Mouse (Mus musculus) myocyte (in vitro differentiated cells): ENCODE results near the gene Mgarp. TPM values are rescaled to one million over a fixed set of nuclear protein-coding genes. Genes with fewer than 3 reads are reported as not detected.

ENCODE experiments used
- H3K27me3 ChIP-seq: one replicate; pipeline ENCODE4 v1.6.1; 2011; ENCODE audit not compliant: control insufficient read depth, insufficient read depth, insufficient read length
- H3K36me3 ChIP-seq: one replicate; pipeline ENCODE4 v1.6.1; 2011; ENCODE audit not compliant: control insufficient read depth, insufficient read depth
- H3K4me2 ChIP-seq: one replicate; pipeline ENCODE4 v1.6.1; 2011; ENCODE audit warnings: low read depth, control low read depth
- H3K4me3 ChIP-seq: one replicate; pipeline ENCODE4 v1.5.1; 2011; ENCODE audit warnings: mild to moderate bottlenecking, control low read depth, moderate library complexity
- H3K79me2 ChIP-seq: one replicate; pipeline ENCODE4 v1.6.1; 2011; ENCODE audit not compliant: control insufficient read depth, insufficient read depth
- H3ac ChIP-seq: one replicate; pipeline ENCODE4 v1.6.1; 2011; ENCODE audit not compliant: control insufficient read depth, insufficient read length
- CEBPB ChIP-seq: IDR thresholded peaks from 2 replicates; pipeline ENCODE4 v1.6.1; 2011; ENCODE audit warnings: mild to moderate bottlenecking, moderate library complexity; ENCODE audit not compliant: poor library complexity, insufficient read depth, severe bottlenecking
- E2F4 ChIP-seq: IDR thresholded peaks from one replicate; pipeline ENCODE4 v1.6.1; 2011; ENCODE audit warnings: mild to moderate bottlenecking, control low read depth, moderate library complexity; ENCODE audit not compliant: insufficient read depth
- MAX ChIP-seq: IDR thresholded peaks from one replicate; pipeline ENCODE4 v1.6.1; 2011; ENCODE audit warnings: low read depth, mild to moderate bottlenecking, control low read depth
- MYOD1 ChIP-seq, 3 experiments: IDR thresholded peaks; one replicate each; pipeline ENCODE4 v1.6.1; 2011; ENCODE audit warnings: control low read depth in 2 of 3, low read depth in 2 of 3, mild to moderate bottlenecking in 2 of 3, moderate library complexity in 1 of 3; ENCODE audit not compliant: insufficient read length in 2 of 3, control insufficient read depth in 1 of 3
- MYOG ChIP-seq, 3 experiments: IDR thresholded peaks; one replicate each; pipeline ENCODE4 v1.6.1; 2011; ENCODE audit warnings: control low read depth in 2 of 3, low read depth in 2 of 3, mild to moderate bottlenecking in 2 of 3; ENCODE audit not compliant: insufficient read length in 2 of 3, control insufficient read depth in 1 of 3, insufficient read depth in 1 of 3
- POLR2A ChIP-seq: IDR thresholded peaks from one replicate; pipeline ENCODE4 v1.6.1; 2011; ENCODE audit warnings: low read depth, mild to moderate bottlenecking, control low read depth, moderate library complexity; ENCODE audit not compliant: insufficient read length
- POLR2AphosphoS2 ChIP-seq: IDR thresholded peaks from one replicate; pipeline ENCODE4 v1.6.1; 2011; ENCODE audit warnings: low read depth, control low read depth; ENCODE audit not compliant: insufficient read length
- REST ChIP-seq: IDR thresholded peaks from one replicate; pipeline ENCODE4 v1.6.1; 2011; ENCODE audit warnings: mild to moderate bottlenecking, control low read depth, moderate library complexity; ENCODE audit not compliant: insufficient read depth, insufficient read length
- SRF ChIP-seq: IDR thresholded peaks from one replicate; pipeline ENCODE4 v1.6.1; 2011; ENCODE audit warnings: low read depth; ENCODE audit not compliant: control insufficient read depth, insufficient read length
- TCF12 ChIP-seq: IDR thresholded peaks from one replicate; pipeline ENCODE4 v1.6.1; 2011; ENCODE audit warnings: mild to moderate bottlenecking, control low read depth; ENCODE audit not compliant: poor library complexity, insufficient read depth, severe bottlenecking
- TCF3 ChIP-seq: IDR thresholded peaks from one replicate; pipeline ENCODE4 v1.6.1; 2011; ENCODE audit warnings: low read depth, control low read depth; ENCODE audit not compliant: insufficient read length
- USF1 ChIP-seq: IDR thresholded peaks from one replicate; pipeline ENCODE4 v1.6.1; 2011; ENCODE audit warnings: low read depth, mild to moderate bottlenecking, control low read depth, moderate library complexity
- polyA plus RNA-seq: library from polyadenylated mRNA; unstranded; fragments of >200 nt; fragmentation: generic; extraction: Trizol; gene quantifications from one replicate; pipeline ENCODE4 v1.2.1, GENCODE M21; 2012; ENCODE audit warnings: missing spikeins

Gene Mgarp
- polyA plus RNA-seq, 1 experiment = 0.88 TPM

DNA sequence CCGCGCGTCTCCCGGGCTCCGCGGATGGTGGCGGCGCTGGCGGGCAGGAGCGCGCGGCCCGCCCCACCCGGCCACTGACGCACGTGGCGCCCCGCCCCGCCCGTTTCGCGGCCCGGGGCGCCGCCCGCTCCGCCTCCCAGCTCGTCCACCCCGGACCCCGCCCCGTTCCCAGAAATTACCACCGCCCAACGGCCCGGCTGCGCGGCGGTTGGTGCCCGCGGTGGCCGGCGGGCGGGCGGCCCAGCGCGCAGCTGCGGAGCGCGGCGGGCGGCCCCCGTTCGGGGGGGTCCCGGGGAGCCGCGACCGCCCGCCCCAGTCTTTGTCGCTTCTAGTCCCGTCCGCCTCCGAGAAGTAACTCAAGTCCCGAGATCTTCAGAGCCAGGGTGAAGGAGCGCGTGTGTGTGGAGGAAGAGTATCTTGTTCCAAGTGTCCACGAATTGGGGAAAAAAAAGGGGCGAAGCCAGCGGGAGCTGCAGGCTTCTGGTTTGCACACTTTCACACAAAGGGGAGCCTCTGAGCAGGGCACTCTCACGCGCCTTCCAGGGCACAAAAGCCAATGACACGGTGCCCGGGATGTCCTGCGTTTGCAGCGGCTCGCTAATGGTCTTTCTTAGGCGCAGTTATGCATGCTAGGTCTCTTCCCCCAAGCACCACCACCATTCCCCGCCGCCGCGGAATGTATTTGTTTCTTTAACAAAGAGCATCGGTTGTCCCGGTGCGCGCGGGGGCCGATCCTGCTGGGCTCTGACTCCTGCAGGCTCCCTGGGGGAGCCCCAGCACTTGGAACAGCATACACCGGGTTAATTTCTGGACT is 55.1 kb downstream of the Mgarp start:
- Histone ChIP-seq H3K4me3 (peak overlapping the region; percentile 56), H3K27me3 (no peaks in the 10 kb centered on the region), H3K4me2 (peak overlapping the region; percentile 97), H3ac (peak overlapping the region; percentile 96), H3K36me3 (no peaks in the 10 kb centered on the region), H3K79me2 (peaks cover 24% of the 10 kb centered on the region)
- TF ChIP-seq TCF3 (no peak), CEBPB (no peak), POLR2AphosphoS2 (no peak), USF1 (no peak), E2F4 (no peak), MYOD1 (IDR thresholded peaks at IDR 0.05; ENCODE audit: control insufficient read depth in 1 of 3, insufficient read length in 2 of 3, low read depth in 2 of 3) (peak in 1 of 3 experiments; percentile 50), MAX (no peak), MYOG (IDR thresholded peaks at IDR 0.05; ENCODE audit: control insufficient read depth in 1 of 3, insufficient read depth in 1 of 3, insufficient read length in 2 of 3, low read depth in 2 of 3) (peak in 1 of 3 experiments; percentile 52), TCF12 (no peak), POLR2A (peak; percentile 37), SRF (no peak), REST (no peak)

DNA sequence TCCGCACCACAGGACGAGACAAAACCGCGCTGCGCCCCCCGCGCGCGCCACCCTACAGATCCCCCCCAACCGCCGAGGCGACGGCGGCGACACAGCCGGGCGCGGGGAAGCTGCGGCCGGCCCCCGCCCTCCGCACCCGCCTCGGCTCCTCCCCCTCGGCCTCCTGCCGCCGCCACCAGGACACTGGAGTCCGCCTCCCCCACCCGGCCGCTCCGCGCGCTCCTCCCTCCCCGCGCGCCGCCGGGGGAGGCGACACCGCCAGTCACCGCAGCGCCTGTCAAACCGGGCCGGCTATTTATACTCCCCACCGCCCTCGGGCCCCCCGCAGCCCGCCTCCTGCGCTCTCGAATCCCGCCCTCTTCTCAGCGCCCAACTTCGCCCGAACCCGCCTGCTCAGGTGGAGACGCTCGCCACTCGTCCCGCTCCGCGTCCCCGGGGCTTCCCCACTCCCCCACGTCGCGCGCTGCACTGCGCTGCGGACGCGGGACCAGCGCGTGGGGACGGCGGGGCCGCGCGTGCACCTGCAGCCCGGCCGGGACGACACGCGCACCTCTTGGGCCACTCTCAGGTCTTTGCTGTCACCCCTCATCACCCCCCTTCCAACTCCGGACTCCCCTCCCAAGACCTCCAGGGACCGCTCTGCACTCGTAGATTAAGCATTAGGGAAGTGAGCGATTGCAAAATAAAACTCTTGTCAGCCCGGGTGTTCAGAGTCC is 55.8 kb downstream of the Mgarp start, which contains the start of gene Elf2:
Gene Elf2 (minus strand): TSS at position 112 of the 716 bp plus-strand sequence.
- H3K27me3 ChIP-seq = no peaks in the 10 kb centered on the region
- no peaks in the 10 kb centered on the region for H3K36me3 ChIP-seq
- peak within 1 kb of the TSS; percentile 56 for H3K4me3 ChIP-seq
- TF ChIP-seq MYOG (IDR thresholded peaks at IDR 0.05; ENCODE audit: control insufficient read depth in 1 of 3, insufficient read depth in 1 of 3, insufficient read length in 2 of 3, low read depth in 2 of 3) = peak in 1 of 3 experiments; percentile 29
- TF ChIP-seq MYOD1 (IDR thresholded peaks at IDR 0.05; ENCODE audit: control insufficient read depth in 1 of 3, insufficient read length in 2 of 3, low read depth in 2 of 3) = peak in 1 of 3 experiments; percentile 15
- no peak for TF ChIP-seq USF1
- TF ChIP-seq POLR2A = peak; percentile 58
- TF ChIP-seq CEBPB = no peak
- TF ChIP-seq REST = no peak
- peaks cover 24% of the 10 kb centered on the region for H3K79me2 ChIP-seq
- peak within 1 kb of the TSS; percentile 96 for H3ac ChIP-seq
- H3K4me2 ChIP-seq = peak within 1 kb of the TSS; percentile 97

DNA sequence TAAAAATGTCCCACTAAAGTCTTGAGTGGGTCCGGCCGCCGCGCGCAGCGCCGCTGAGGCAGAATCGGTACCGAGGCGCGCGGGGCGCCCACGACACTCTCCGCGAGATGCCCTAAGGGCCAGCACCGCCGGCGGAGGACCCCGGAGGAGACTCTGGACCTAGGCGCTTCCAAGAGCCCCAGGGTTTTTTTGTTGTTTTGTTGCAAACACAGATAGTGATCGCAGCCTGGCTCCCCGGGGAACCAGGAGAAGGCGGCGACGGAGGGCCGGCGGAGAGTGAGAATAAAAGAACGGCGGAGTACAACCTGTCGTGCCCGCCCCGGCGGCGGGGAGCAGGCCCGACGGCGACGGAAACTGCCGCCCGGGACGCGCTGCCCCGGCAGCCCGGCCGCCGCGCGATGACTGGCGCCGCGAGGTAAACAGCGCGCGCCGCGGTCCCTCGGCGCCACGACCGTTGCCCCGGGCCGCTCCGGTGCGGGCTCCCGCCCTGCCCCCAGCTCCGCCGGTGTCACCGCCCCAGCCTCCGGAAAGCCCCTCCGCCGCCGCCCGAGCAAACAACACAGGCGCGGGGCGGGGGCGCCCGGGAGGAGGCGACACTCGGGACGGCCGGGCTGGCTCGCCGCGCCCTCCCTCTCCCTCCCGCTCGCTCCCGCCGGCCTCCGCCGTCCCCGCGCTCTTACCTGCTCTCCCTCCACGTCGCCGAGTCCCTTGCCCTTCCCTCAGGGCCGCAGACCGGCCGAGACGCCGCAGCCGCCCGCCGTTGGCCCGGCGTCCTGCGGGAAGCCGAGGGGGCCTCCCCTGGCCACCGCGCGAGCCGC is 56.6 kb downstream of the Mgarp start:
- Histone ChIP-seq H3K36me3 (no peaks in the 10 kb centered on the region), H3K4me3 (peak overlapping the region; percentile 56), H3ac (peak overlapping the region; percentile 96), H3K4me2 (peak overlapping the region; percentile 59), H3K27me3 (no peaks in the 10 kb centered on the region), H3K79me2 (peaks cover 32% of the 10 kb centered on the region)
- TF ChIP-seq SRF = no peak
- TF ChIP-seq MAX = no peak
- TF ChIP-seq USF1 = no peak
- TF ChIP-seq REST = no peak
- no peak for TF ChIP-seq MYOG (IDR thresholded peaks at IDR 0.05; ENCODE audit: control insufficient read depth in 1 of 3, insufficient read depth in 1 of 3, insufficient read length in 2 of 3, low read depth in 2 of 3)
- no peak for TF ChIP-seq TCF12
- TF ChIP-seq TCF3 = no peak
- no peak for TF ChIP-seq E2F4
- peak in 1 of 3 experiments; percentile 8 for TF ChIP-seq MYOD1 (IDR thresholded peaks at IDR 0.05; ENCODE audit: control insufficient read depth in 1 of 3, insufficient read length in 2 of 3, low read depth in 2 of 3)

DNA sequence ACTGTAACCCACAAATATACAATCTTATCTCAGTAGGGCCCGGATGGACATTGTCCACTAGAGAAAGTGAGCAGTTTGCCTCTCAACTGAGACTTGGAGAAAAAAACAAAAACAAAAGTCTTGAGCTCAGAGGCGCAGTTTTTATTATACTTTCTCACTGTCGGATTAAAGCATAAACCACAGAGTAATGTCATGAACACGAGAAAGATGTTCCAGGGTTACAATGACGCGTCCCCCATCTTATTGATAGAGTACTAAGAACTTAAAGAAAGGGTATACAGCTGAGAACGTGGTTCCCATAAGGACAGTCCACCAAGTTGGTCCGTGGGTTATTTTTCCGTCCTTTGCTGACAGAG is 57.2 kb downstream of the Mgarp start:
- H3K4me2 ChIP-seq = peak overlapping the region; percentile 59
- no peak for TF ChIP-seq REST
- TF ChIP-seq POLR2A = no peak
- TF ChIP-seq POLR2AphosphoS2 = no peak
- TF ChIP-seq E2F4 = no peak
- TF ChIP-seq CEBPB = no peak
- TF ChIP-seq MYOD1 (IDR thresholded peaks at IDR 0.05; ENCODE audit: control insufficient read depth in 1 of 3, insufficient read length in 2 of 3, low read depth in 2 of 3) = no peak
- no peak for TF ChIP-seq TCF12
- TF ChIP-seq TCF3 = no peak
- TF ChIP-seq MYOG (IDR thresholded peaks at IDR 0.05; ENCODE audit: control insufficient read depth in 1 of 3, insufficient read depth in 1 of 3, insufficient read length in 2 of 3, low read depth in 2 of 3) = no peak
- peak overlapping the region; percentile 96 for H3ac ChIP-seq
- no peaks in the 10 kb centered on the region for H3K36me3 ChIP-seq
- H3K4me3 ChIP-seq = peak overlapping the region; percentile 56
- H3K79me2 ChIP-seq = peaks cover 32% of the 10 kb centered on the region
- H3K27me3 ChIP-seq = no peaks in the 10 kb centered on the region

Other genes with a start within 250 kb of the Mgarp start
- gene Noct, start 172.3 kb downstream of the Mgarp start, polyA plus RNA-seq = 7.2 TPM
- 18.2 TPM for gene Elf2, start 56.1 kb downstream of the Mgarp start, polyA plus RNA-seq
- gene Ndufc1, start 12.2 kb upstream of the Mgarp start, polyA plus RNA-seq = 584 TPM
- gene Naa15, start 18.4 kb upstream of the Mgarp start, polyA plus RNA-seq = 8.4 TPM
- 8.0 TPM for gene Rab33b, start 87.2 kb upstream of the Mgarp start, polyA plus RNA-seq
- 11.8 TPM for gene Setd7, start 164.1 kb upstream of the Mgarp start, polyA plus RNA-seq